Mouse (Mus musculus) adrenal gland, postnatal 36 days (tissue): Measurements from ENCODE around the gene Minos1. TPM values are rescaled to one million over a fixed set of nuclear protein-coding genes. Genes with fewer than 3 reads are reported as not detected.

Source experiments
- DNase-seq, 2 experiments: peaks; one replicate each; pipeline ENCODE4 v3.0.0; 2021; ENCODE audit warnings: mixed read lengths in 1 of 2
- total RNA-seq, 2 experiments: library from RNA; stranded (reverse); gene quantifications; 2 replicates each; pipeline ENCODE4 v1.2.3; 2021

The Minos1 gene
- total RNA-seq, 2 experiments from 2014 or later, result 407 to 417 TPM

GRCm38 (mm10) chr4:139064831-139065230 is 66.1 kb downstream of the Minos1 start:
- no peak for DNase-seq

- DNase-seq, result peak; percentile 73 to 78
These were observed 71.3 kb downstream of the Minos1 start for GRCm38 (mm10) chr4:139059569-139059968.

GRCm38 (mm10) chr4:139058029-139058428 is 72.9 kb downstream of the Minos1 start:
- no peak for DNase-seq

- DNase-seq, result no peak
These were observed 73.6 kb downstream of the Minos1 start for GRCm38 (mm10) chr4:139057291-139057690.

GRCm38 (mm10) chr4:139055744-139056143 is 75.2 kb downstream of the Minos1 start:
- DNase-seq, result no peak

GRCm38 (mm10) chr4:139055336-139055735 is 75.6 kb downstream of the Minos1 start:
- DNase-seq, result peak; percentile 32 to 66

- DNase-seq, result no peak
These were observed 76.5 kb downstream of the Minos1 start for GRCm38 (mm10) chr4:139054300-139054923.

- DNase-seq, result peak; percentile 37 to 41
These were observed 77.5 kb downstream of the Minos1 start for GRCm38 (mm10) chr4:139053391-139053790.

- no peak for DNase-seq
These were observed 78.1 kb downstream of the Minos1 start for GRCm38 (mm10) chr4:139052796-139053195.

Other genes starting within 250 kb of the Minos1 start
- gene Otud3, start 217.2 kb downstream of the Minos1 start, total RNA-seq, result 10 to 100 TPM; 10.2 to 14.4 TPM
- gene Rnf186, start 164.0 kb downstream of the Minos1 start, total RNA-seq, result not detected
- gene Tmco4, start 158.2 kb downstream of the Minos1 start, total RNA-seq, result 10 to 100 TPM; 11.3 to 18.1 TPM
- under 1 TPM; 0.16 to 0.23 TPM for gene Htr6, start 55.5 kb downstream of the Minos1 start, total RNA-seq
- gene Nbl1, start 38.1 kb downstream of the Minos1 start, total RNA-seq, result 10 to 100 TPM; 43.2 to 45.0 TPM
- gene Capzb, start 61.8 kb upstream of the Minos1 start, total RNA-seq, result 100 to 1,000 TPM; 379 to 391 TPM
- 1 to 10 TPM; 7.9 to 9.4 TPM for gene Pqlc2, start 179.6 kb upstream of the Minos1 start, total RNA-seq
- 10 to 100 TPM; 65.8 to 69.2 TPM for gene Akr7a5, start 179.6 kb upstream of the Minos1 start, total RNA-seq
- 10 to 100 TPM; 65.3 to 78.7 TPM for gene Mrto4, start 221.5 kb upstream of the Minos1 start, total RNA-seq
- gene Emc1, start 221.5 kb upstream of the Minos1 start, total RNA-seq, result 10 to 100 TPM; 53.0 to 63.1 TPM
- 100 to 1,000 TPM; 159 to 191 TPM for gene Ubr4, start 221.5 kb upstream of the Minos1 start, total RNA-seq